Mouse (Mus musculus) cerebellum, postnatal 25 days (tissue): ENCODE data around the gene Ppp1ca.

Experiments
- DNase-seq, 2 experiments: peaks; one replicate each; pipeline ENCODE4 v3.0.0; 2021; ENCODE audit warnings: mixed read lengths in 2 of 2

The Ppp1ca gene

GRCm38 (mm10) chr19:4240247-4240668 is 48.4 kb downstream of the Ppp1ca start:
- DNase-seq = no peak

GRCm38 (mm10) chr19:4242416-4242815 is 50.6 kb downstream of the Ppp1ca start:
- DNase-seq = no peak

- no peak for DNase-seq
Measured at GRCm38 (mm10) chr19:4244775-4245174, 52.9 kb downstream of the Ppp1ca start.
